Mouse (Mus musculus): ENCODE data around the gene Kcnt1.
"Not testable (repeated sequence)": the region's sequence is repeated elsewhere in the genome, so short reads cannot be mapped to it uniquely, and the experiment has no call there.

The Kcnt1 gene

DNA sequence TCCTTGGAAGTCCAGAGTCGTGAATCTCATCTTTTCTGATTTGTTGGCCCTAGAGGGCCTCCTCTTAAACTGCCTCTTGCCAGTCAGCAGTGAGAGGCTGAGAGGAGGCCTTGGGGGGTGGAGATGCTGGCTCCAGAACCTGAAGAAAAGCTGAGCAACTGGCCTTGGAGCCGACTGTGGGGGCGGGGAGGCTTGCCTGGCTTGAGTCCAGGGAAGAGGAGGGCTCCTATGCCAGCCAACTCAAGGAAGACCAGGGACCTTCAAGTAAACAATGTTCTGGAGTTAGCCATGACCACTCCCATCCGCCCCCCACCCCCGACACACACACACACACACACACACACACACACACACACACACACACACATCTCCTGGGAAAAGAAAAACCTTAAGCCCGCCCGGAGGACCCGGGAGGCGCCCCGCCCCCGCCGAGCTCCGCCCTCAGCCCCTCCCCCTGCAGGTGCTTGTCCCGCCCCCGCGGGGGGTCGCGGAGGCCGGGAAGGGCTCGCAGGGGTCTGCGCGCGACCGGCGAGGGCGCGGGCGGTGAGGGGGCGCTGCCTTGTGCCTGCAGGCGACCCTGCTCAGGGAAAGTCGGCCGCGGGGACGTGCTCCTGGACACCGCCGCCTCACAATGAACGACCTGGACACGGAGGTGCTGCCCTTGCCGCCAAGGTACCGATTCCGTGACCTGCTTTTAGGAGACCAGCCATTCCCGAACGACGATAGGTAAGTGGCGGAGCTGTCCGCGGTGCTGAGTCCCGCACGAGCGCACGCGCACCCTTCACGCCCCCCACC lies at the start of gene Kcnt1:
Gene Kcnt1 (plus strand): TSS at position 398 of the 795 bp plus-strand sequence.
- DNase-seq (ENCODE audit: low read depth, low spot score), result peak; percentile 60

DNA sequence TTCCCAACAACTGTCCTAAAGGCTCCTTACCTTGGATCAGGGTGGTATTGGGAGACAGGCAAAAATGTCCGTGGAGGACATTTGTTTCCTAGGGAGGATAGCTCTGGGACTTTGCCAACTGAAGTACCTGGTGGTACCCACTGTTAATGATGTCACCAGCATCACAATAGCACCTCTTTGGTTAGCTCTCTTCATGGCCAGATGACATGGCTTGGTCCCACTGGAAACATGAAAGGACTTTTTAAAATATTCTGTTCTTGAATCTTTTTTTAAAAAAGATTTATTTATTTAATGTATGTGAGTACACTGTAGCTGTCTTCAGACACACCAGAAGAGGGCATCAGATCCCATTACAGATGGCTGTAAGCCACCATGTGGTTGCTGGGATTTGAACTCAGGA lies 47.8 kb upstream of the Kcnt1 start, which contains the start of gene Glt6d1:
Gene Glt6d1 (minus strand): TSS at position 101 of the 400 bp plus-strand sequence.
- DNase-seq (ENCODE audit: low read depth, low spot score), result not testable (repeated sequence)

DNA sequence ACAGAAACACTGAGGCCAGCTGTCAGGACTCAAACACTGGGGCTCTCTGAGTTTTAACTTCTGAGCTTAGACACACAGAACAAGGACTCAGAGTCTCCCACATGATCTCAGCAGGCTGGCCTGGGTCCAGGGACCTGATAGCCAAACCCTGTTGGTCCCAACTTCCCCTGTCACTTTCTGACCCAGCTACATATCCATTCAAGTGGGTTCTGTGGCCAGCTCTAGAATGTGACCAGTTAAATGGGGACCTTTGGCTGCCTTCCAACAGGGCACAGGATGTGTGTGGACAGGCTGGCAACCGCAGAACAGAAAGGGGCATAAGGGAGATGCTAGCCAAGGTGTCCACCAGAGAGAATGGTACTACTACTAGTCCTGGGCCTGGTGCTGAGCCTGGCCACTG lies 40.7 kb upstream of the Kcnt1 start, which contains the start of gene Lcn9:
Gene Lcn9 (plus strand): TSS at position 348 of the 400 bp plus-strand sequence.
- DNase-seq (ENCODE audit: low read depth, low spot score), result no peak

DNA sequence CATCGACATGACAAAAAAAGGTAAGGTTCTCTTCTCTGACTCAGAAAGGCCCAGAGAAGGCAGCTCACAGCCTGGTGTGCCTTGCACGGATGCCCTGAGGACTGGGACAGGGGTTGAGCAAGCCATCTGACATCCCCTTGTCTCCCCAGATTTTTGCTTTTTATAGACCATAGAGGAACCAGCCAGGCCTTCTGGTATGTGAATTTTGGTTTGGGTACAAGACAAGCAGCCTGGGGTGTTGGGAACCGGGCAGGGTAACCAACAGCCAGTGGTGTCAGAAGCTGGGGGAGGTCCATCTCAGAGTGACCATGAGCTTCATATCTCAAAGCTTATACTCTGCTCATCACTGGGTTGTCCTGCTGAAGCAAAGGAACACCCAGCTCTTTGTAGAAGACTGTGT lies 38.8 kb upstream of the Kcnt1 start:
- DNase-seq (ENCODE audit: low read depth, low spot score), result no peak

DNA sequence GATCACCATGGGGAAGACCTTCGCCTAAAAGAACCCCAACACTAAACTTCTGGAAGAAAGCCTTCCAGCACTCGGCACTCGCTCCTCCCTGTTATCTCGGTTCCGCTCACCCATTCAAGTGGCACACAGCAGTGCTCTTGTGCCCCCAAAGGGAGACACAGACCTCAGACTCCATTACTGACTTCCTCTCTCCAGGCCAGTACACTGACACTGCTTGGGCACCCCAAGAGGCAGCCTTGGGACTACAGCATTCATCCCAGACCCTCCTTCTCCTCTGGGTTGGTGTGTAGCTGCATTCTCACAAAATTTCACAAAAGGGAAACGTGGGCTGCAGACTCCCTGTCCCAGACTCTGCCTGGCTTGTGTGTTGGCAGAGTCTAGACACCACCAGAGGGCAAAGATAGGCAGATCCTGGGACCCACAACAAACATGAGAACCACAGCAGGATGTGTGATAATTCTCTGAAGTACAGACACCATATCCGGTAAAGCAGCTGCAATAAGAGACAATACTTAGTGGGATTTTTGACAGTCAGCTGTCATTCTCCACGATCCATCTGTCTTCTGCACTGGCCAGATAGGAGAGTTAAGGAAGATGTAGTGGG lies 35.1 kb upstream of the Kcnt1 start:
- no peak for DNase-seq (ENCODE audit: low read depth, low spot score)

DNA sequence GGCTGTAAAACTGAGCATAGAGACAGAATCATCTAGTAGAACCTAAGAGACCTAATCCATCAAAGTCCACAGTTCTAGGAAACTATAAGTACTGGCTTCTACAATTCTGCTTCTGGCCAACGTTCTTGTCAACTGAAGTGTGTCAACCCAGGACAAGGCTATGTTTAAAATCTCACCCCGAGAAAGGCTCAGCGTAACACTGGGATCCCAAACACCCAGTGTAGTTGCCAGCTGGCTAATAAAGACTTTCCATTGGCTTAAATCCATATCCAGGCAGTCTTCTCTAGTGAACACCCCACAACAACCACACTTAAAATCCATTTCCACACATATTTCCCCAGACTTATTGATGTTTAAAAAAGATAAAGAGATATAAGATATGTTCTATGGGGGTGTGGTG lies 32.7 kb upstream of the Kcnt1 start:
- no peak for DNase-seq (ENCODE audit: low read depth, low spot score)

DNA sequence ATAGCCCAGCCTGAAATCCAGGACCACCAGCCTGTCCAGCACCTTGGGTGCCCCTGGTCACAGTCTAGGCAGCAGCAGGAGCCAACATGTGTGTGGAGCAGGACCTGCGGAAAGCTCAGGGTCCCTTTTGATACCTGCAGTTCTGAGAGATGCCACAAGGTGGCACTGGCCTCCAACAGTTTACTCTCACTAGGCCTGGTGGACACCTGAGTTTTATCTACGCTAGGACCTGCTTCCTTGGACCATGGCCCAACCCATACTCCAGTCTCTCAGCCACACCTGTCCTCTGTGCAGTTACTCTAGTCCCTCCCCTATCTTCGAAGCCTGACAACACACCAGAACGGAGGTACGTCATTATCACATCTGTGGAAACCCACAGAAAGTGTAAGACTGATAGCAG lies 27.2 kb upstream of the Kcnt1 start:
- DNase-seq (ENCODE audit: low read depth, low spot score), result peak; percentile 81

DNA sequence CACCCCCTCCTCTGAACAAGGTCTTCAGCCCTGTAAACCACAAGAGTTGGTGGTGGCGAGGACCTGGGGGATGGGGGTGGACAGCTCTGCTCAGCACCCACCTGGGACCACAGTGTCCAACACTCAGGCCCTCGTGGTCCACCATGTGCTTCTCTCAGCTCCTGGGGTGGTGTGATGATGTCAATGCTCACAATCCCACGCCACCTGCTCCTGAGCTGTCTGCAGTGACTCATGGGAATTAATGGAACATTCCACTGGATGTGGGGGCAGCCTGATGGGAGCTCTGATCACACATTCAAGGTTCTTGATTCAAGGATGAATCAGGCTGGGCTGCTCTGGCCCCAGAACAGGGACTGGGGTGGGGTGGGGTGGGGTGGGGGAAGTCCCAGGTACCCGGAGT lies 21.4 kb upstream of the Kcnt1 start:
- no peak for DNase-seq (ENCODE audit: low read depth, low spot score)

DNA sequence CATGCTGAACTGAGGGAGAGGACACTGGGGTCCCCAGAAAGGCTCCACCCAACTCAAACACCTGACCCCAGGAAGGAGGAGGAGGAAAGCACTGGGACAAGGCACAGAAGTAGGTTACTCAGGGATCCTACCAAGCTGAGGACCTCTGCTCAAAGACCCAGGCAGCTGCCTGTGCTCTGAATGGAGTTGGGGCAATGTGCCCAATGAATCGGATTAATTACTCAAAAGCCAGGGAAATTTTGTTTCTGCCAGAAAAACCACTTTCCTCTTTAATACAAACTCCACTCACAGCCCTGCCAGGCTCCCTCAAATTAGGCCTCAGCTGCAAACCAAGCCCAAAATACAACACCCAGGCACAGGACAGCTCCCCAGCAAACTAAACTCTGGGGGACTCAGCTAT lies 20.8 kb upstream of the Kcnt1 start:
- no peak for DNase-seq (ENCODE audit: low read depth, low spot score)

DNA sequence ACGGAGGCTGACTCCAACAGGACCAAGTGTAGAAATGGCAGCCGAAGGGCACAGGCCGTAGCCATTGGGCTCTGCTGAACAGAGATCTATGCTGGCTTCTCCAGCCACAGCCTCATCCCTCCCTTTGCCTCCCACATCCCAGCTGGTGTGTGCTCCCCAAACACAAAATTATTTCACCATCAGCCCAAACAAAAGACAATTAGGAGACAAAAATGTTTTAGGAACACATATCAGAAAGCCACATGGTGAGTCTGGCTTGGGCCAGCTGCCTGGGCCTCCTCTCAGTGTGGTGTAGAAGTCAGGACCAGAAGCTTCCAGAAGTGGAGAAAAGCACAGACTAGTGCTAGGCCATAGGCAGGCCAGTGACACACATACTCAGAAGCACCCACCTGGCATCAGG lies 19.4 kb upstream of the Kcnt1 start:
- DNase-seq (ENCODE audit: low read depth, low spot score), result no peak

DNA sequence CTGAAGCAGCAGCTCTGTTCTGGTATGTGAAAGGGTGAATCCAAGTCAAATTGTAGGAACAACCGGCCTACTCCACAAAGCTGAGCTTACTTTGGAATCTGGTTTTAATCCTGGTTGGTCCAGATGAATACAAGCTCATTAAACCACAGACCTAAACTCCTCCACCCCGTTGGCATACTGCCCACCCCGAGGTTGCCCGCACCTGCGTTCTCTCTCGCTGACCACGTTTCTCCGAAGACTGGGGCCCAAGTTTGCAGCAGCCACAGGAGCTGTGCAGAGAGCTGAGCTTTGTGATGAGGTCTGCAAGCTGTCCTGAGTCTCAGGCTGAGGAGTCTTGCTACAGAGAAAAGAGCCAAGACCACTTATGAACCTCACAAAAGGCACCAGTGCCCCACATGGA lies 17.0 kb upstream of the Kcnt1 start:
- no peak for DNase-seq (ENCODE audit: low read depth, low spot score)

DNA sequence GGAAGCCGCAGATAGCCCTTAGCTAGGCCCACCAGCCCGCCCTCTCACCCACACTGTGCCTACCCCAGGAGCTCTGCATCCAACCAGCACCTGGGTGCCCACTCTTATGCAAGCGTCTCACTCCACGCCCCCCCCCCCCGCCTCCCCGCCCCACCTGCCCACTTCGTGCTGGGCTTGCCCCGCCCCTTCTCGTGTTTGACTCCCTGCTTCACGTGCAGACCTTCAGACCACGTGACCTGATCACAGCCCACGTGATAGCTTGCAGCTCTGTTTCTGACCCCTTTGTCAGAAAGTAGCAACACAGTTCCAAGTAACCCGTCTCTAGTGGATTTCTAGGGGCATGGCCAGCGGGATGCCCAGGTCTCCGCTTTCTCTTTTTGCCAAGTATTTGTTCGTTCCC lies 16.3 kb upstream of the Kcnt1 start, which contains the start of gene Sohlh1:
Gene Sohlh1 (minus strand): TSS at position 23 of the 400 bp plus-strand sequence.
- no peak for DNase-seq (ENCODE audit: low read depth, low spot score)

DNA sequence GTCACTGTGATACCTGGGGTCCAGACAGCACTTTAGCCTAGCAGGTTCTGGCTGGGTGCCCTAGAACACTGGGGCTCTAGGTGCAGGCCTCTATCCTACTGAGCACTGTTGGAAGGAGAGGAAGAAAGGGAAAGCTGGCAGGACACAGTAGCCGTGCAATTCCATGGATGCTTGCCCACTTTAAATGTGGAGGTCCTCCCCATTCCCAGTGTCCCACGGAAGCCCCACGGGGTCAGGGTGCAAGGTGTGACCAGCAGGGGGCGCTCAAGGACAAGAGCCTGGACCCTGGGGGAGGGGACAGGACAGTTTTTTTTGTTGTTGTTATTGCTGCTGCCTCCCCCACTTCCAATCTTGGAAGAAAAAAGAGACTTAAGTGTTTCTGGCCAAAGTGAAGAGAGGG lies 13.2 kb upstream of the Kcnt1 start:
- peak; percentile 40 for DNase-seq (ENCODE audit: low read depth, low spot score)

DNA sequence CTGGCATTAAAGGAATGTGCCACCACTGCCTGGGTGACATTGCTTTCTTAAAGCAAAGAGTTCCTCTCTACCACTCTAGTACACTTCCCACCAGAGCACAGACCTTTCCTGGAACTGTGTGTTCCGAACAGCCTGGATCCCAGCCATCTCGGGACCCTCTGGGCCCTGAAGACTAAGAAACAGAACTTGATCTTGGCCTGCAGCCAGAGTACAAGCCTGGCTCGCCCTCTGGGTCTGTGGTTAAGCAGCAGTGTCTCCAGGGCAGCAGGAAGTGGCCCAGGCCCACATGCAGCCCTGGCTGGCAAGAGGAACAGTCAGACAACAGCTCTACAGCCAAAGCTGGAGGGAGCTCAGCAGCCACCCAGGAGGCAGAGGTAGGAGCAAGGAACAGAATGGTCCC lies 10.9 kb upstream of the Kcnt1 start:
- no peak for DNase-seq (ENCODE audit: low read depth, low spot score)

DNA sequence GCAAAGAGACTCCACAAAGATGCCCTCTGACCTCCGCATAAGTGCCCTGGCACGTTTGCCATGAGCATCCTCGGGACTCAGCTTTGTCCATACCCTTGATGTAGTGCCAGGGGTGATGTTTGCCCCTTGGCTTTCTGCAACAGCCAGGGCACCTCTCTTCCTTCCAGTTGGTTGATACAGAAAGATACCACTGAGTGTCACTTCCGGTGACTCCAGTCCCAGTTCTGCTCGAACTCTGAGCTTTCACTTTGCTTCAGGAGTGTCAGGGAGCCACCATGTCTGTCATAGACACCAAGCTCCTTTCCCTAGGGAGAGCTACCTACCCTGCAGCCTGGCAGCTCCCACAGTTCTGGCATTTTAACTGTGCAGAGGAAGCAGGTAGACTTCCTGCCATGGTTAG lies 9.5 kb upstream of the Kcnt1 start:
- no peak for DNase-seq (ENCODE audit: low read depth, low spot score)

DNA sequence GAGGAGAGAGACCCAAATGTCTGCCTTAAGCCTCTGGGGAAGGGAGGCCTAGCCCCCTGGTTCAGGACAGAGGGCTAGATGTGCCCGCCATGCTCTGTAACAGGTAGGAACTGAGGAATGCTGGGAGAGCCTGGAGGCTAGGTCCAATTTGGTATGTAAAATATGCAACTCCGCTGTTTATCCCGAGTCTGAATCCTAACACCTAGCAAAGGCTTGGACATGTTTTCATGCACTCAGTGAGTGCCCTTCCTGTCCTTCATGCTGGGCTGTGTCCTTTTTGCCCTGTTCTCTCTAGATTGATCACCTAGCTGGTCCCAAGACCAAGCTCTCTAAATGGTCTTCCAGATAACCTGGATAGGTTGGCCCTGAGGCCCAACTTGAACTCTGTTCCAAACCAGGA lies 3.6 kb upstream of the Kcnt1 start:
- DNase-seq (ENCODE audit: low read depth, low spot score), result no peak

DNA sequence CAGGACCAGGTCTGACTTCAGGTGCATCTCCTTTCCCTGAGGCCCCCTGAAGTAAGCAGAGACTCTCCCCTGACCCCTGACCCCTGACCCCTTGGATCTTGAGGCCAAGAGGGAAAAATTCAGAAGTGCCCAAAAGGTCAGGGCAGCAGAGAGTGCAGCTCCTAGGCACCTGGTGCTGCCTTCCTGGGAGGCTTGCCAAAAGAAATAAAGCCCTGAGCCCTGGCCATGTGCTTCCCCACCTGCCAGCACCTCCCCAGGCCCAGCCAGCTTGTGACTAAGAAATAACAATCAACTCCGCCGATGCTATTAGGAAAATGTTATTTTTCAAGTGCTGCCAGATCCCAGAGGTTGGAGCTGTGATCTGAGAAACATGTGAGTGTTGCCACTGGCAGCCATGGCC lies 1.5 kb upstream of the Kcnt1 start:
- no peak for DNase-seq (ENCODE audit: low read depth, low spot score)

DNA sequence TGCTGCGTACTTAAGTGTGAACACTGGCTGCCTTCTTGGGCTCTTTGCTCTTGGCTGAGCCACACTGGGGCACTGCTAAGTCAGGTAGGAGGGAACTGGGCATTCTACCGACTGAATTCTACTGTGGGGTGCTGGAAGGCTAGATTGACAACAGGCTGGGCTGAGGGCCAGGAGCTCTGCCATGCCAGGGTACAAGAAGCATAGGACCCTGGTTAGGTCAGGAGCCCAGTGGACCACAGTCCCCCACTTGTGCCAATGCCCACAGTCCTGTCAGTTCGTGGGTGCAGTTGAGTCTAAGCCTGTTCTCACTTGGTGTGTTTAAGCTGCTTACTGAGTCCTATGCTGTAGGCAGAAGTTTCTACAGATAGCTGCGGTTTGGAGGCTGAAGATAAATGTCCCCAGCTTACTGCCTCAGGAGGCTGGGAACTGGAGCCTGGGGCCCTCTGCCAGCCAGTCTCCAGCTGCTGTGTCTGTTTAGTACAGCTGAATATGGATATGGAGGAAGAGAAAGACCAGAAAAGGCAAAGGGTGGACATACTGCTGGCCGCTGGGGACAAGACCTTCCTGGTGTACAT lies 751 bp upstream of the Kcnt1 start:
- no peak for DNase-seq (ENCODE audit: low read depth, low spot score)

DNA sequence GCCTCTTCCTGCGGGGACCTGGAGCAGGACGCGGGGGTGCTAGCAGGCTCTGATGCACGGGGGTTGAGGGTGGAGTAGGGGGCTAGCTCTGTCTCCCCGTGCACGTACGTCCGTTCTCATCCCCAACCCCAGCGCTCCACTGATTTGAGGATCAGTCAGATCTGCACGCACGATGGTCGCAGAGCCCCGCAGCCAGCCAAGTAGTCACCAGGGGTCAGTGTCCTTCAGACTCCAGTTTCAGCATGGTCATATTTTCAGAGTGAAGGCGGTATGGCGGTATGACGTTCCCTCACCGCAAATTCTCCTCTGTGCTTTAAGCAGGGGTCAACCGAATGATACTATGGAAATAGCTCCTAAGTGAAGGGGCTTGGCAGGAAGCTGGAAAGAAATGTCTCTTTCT lies 696 bp downstream of the Kcnt1 start:
- no peak for DNase-seq (ENCODE audit: low read depth, low spot score)

DNA sequence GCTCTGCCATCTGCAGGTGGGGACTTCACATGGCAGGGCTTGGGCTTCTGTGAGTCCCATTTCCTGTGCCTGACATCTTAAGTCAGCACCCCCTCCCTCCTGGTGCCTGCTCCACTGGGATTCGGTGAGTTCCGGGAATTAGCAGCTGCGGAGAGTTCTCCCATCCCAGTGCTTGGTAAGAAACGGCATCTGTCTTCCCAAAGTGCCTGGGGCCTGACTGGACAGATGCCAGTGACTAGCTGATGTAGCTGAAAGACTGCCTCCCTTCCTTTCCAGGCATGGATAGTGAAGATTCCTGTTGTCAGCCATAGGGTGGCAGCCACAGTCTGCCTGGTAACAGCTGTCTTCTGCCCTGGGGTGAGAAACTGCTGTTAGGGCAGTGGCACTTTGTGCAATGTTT lies 1.9 kb downstream of the Kcnt1 start:
- DNase-seq (ENCODE audit: low read depth, low spot score), result no peak

DNA sequence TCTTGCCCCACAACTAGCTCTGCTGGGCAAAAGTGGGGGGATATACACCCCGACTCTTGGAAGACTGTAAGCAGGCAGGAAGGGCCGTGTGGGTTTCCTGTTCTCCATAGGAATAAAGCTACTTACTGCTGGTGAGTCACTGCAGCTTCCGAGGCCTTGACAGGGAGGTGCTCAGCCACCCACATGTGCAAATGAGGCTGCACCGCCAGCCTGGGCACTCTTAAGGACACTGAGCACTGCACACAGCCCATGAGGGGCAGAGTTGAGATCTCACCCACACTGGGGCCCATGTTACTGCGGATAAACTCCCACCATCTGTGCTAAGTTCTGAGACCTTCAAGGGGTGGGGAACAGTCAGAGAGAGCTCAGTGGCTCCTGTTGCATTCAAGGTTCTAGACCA lies 3.1 kb downstream of the Kcnt1 start:
- no peak for DNase-seq (ENCODE audit: low read depth, low spot score)

DNA sequence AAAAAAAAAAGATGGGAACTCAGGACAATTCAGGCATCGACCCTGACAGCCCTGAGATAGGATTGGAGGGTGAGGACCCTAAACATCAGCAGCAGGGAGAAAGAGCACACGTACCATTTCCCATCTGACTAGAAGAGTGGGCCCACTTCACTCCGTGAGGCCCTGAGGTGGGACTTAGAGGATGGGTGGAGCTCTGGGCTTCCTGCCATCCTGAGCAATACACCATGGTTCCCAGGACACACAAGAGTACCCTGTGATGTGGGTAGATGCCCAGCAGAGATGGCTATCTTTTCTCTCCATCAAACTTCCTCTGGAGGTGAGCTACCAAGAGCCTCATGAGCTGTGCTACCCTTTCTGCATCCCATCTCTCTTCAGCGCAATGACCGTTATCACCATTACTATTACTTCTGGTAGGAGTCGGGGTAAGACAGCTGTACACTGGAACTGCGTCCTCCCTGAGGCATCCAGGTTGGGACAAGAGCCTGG lies 13.8 kb downstream of the Kcnt1 start:
- DNase-seq (ENCODE audit: low read depth, low spot score), result no peak
